Mouse (Mus musculus) olfactory bulb, adult 2 months (tissue): ENCODE results near the gene Krt1.

Source experiments
- CTCF ChIP-seq: fragments of 200-500 bp; IDR thresholded peaks from 2 replicates; pipeline ENCODE4 v1.5.1; 2012; ENCODE audit warnings: low read depth, mild to moderate bottlenecking, low read length, moderate library complexity; ENCODE audit not compliant: insufficient read depth
- POLR2A ChIP-seq: fragments of 200-500 bp; IDR thresholded peaks from 2 replicates; pipeline ENCODE4 v1.6.1; 2012; ENCODE audit warnings: mild to moderate bottlenecking, low read depth, low read length, moderate library complexity; ENCODE audit not compliant: insufficient read depth

- TF ChIP-seq CTCF (no peak), POLR2A (no peak)
These were observed 6.1 kb upstream of the Krt1 start for GRCm38 (mm10) chr15:101856696-101857095.
